Mouse (Mus musculus) small intestine, adult 2 months (tissue): Measurements from ENCODE around the gene Tma7.

Experiments used
- CTCF ChIP-seq: fragments of 200-500 bp; IDR thresholded peaks from 2 replicates; pipeline ENCODE4 v1.5.1; 2012; ENCODE audit warnings: low read depth, mild to moderate bottlenecking, control low read depth, inconsistent platforms, low read length, moderate library complexity, mixed read lengths; ENCODE audit not compliant: insufficient replicate concordance, insufficient read length; ENCODE audit errors: extremely low read depth
- POLR2A ChIP-seq: fragments of 200-500 bp; IDR thresholded peaks from 2 replicates; pipeline ENCODE4 v1.6.1; 2012; ENCODE audit warnings: low read depth, mild to moderate bottlenecking, control low read depth, inconsistent platforms, low read length, moderate library complexity

GRCm38 (mm10) chr9:109096251-109096661 is 13.9 kb upstream of the Tma7 start:
- TF ChIP-seq POLR2A (no peak), CTCF (no peak)
